Mouse (Mus musculus) G1E (cell line): ENCODE data around the gene Fam160a1. TPM values are rescaled to one million over a fixed set of nuclear protein-coding genes. Genes with fewer than 3 reads are reported as not detected.

Experiments
- ATAC-seq: 2 replicates; pipeline ENCODE4 v1.8.0; 2016; ENCODE audit warnings: mild to moderate bottlenecking; ENCODE audit not compliant: insufficient number of reproducible peaks, poor library complexity, low FRiP score, severe bottlenecking; ENCODE audit errors: extremely low read depth
- DNase-seq: peaks from one replicate; pipeline ENCODE4 v3.0.0; 2012; ENCODE audit warnings: low spot score
- H3K27me3 ChIP-seq: 2 replicates; pipeline ENCODE4 v1.6.1; 2012; ENCODE audit warnings: mild to moderate bottlenecking, low read length, inconsistent platforms; ENCODE audit not compliant: insufficient read depth
- H3K36me3 ChIP-seq: replicated peaks from 2 replicates; pipeline ENCODE3; 2012; ENCODE audit warnings: mild to moderate bottlenecking, inconsistent platforms
- H3K4me1 ChIP-seq: 2 replicates; pipeline ENCODE4 v1.6.1; 2012; ENCODE audit warnings: low read depth, low read length, inconsistent platforms, mixed read lengths; ENCODE audit not compliant: insufficient read depth
- H3K4me3 ChIP-seq: 2 replicates; pipeline ENCODE4 v1.5.1; 2012; ENCODE audit warnings: low read depth, mild to moderate bottlenecking, inconsistent platforms, low read length, moderate library complexity, mixed read lengths
- H3K9me3 ChIP-seq: replicated peaks from 2 replicates; pipeline ENCODE4 v1.6.1; 2012; ENCODE audit warnings: inconsistent platforms
- CTCF ChIP-seq: IDR thresholded peaks from 2 replicates; pipeline ENCODE4 v1.5.1; 2012; ENCODE audit warnings: low read depth, low read length, inconsistent platforms, mixed read lengths
- GATA1 ChIP-seq: IDR thresholded peaks from 2 replicates; pipeline ENCODE4 v1.6.1; 2012; ENCODE audit warnings: borderline replicate concordance, low read length, inconsistent platforms, mixed read lengths
- GATA2 ChIP-seq: IDR thresholded peaks from 2 replicates; pipeline ENCODE4 v1.6.1; 2012; ENCODE audit warnings: low read depth, low read length, inconsistent platforms, borderline replicate concordance
- POLR2AphosphoS5 ChIP-seq: IDR thresholded peaks from 2 replicates; pipeline ENCODE4 v1.6.1; 2012; ENCODE audit warnings: low read depth, low read length, inconsistent platforms; ENCODE audit not compliant: insufficient replicate concordance
- TAL1 ChIP-seq: conservative IDR thresholded peaks from 2 replicates; pipeline ENCODE4 v1.6.1; 2012; ENCODE audit warnings: low read depth, low read length, inconsistent platforms, mixed read lengths
- polyA plus RNA-seq: library from polyadenylated mRNA; stranded (reverse); fragments of >175 nt; gene quantifications from 2 replicates; pipeline ENCODE4 v1.2.3, GENCODE M21; 2012
- total RNA-seq, 2 experiments: library from RNA; stranded (forward) in 1 of 2; stranded (reverse) in 1 of 2; fragments of 200-1000 nt in 1 of 2; fragments of >200 nt in 1 of 2; fragmentation: Nextera tagmentation in 1 of 2; gene quantifications; 2 replicates each; pipeline ENCODE4 v1.2.3; 2014 to 2017

The Fam160a1 gene
- total and polyA plus RNA-seq, 3 experiments, result 0.16 TPM; not detected in 2

DNA sequence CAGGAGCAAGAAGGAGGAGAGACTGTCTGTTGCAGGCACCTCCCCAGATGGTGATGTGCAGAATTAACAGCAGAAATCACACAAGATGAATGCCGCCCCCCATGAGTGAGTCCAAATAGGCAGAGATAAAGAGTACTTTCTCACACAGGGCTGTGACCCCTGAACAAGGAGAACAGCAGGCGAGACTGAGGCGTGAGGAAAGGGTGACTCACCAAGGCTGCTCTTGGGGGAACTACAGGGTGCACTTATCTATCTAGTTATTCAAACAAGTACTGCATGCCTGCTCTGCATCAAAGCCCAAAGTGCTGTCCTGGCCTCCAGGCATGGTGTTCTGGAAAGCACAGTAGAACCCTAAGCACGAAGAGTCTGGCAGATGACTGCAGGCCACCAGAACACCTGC, 43.2 kb downstream of the Fam160a1 start:
- Histone ChIP-seq H3K9me3 (no peaks in the 10 kb centered on the region), H3K27me3 (peaks cover 3% of the 10 kb centered on the region; the same call in 1 of the 2 replicates), H3K4me1 (no peaks in the 10 kb centered on the region), H3K36me3 (no peaks in the 10 kb centered on the region), H3K4me3 (no peak overlapping the region)
- ATAC-seq (no peak), DNase-seq (no peak)
- TF ChIP-seq GATA2, result no peak
- no peak for TF ChIP-seq GATA1
- no peak for TF ChIP-seq POLR2AphosphoS5
- no peak for TF ChIP-seq CTCF
- TF ChIP-seq TAL1, result no peak

DNA sequence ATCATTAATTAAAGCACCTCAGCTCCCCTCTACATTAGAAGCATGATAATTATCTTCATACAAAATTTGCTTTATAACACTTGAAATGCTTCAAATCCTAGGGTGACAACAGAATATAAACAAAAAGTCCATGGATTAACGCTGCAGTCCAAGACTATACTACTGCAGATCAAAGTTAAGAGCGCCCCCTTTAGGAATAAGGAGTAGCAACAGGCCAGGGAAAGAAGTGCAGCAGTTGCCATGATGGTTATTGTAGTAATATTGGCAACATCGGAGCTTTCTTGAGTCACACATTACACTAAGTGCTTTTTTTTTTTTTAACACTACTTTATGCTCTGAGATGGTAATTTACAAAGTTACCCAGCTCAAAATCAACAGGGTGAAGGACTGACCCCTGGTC, 43.7 kb downstream of the Fam160a1 start:
- 0 out of 2 replicates have a peak, but pooled peaks have one; percentile 21 for TF ChIP-seq CTCF
- no peak for TF ChIP-seq TAL1
- DNase-seq (no peak), ATAC-seq (no peak)
- Histone ChIP-seq H3K4me1 (no peaks in the 10 kb centered on the region), H3K9me3 (no peaks in the 10 kb centered on the region), H3K36me3 (no peaks in the 10 kb centered on the region), H3K27me3 (peaks cover 3% of the 10 kb centered on the region; the same call in 1 of the 2 replicates), H3K4me3 (no peak overlapping the region)

DNA sequence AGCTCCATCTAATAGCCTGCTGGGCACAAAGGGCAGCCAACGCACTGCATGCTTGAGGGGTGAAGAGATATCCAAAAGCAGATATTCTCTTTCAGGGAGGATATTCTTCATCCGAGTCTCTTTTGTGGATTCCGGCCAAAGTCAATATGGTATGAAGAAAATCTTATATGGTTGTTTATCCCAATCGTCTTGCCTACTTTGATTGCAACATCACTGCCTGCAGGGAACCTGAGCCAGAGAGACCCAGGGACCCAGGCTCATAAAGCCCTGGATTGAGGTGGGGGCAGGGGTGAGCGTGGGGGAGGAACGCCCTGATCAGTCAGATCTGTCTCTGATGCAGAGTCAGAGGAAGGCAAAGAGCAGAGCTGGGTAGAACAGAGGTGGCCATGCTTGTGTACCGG, 52.2 kb downstream of the Fam160a1 start:
- TF ChIP-seq GATA2 (no peak), TAL1 (no peak), POLR2AphosphoS5 (no peak), GATA1 (no peak)
- Histone ChIP-seq H3K36me3 (no peaks in the 10 kb centered on the region), H3K4me1 (no peaks in the 10 kb centered on the region), H3K4me3 (no peak overlapping the region), H3K27me3 (no peaks in the 10 kb centered on the region), H3K9me3 (no peaks in the 10 kb centered on the region)
- DNase-seq, result no peak
- no peak for ATAC-seq

DNA sequence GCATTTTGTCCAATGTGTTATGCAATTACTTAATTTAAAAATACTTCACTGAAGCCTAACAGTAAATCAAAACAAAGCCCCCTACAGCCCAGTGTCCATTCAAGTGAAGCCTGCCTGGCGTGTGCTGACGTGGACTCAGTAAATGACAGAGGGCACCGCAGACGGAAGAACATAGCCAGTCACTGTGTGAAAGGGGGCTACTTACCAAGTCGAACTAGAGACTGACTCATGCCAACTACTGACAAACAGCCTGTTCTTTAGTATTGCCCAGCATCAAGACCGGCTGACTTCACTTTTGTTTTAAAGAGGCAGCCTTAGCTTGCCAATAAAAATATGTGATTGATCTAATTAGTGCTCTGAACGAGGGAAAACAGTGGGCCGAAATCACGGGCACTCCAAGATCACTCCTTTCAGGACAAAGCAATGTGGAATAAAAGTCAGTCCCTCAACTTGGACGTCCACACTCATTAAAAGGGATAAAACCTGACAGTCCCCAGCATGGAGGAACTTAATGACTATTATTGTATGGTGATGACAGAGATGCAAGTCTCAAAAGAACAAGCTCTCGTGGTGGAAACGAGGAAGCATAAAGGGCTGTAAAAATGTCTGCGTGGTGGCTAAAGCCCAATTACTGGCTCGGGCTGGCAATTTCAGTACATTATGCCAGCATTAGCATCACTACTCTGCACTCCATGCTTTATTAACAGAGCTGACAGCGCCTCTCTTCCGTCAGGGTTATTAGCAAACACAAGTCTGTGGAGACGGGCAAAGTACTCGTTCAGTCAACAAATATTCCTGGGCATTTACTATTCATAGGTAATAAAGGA, 52.9 kb downstream of the Fam160a1 start:
- ATAC-seq (no peak), DNase-seq (no peak)
- Histone ChIP-seq H3K27me3 (no peaks in the 10 kb centered on the region), H3K4me1 (no peaks in the 10 kb centered on the region), H3K4me3 (no peak overlapping the region), H3K9me3 (no peaks in the 10 kb centered on the region), H3K36me3 (no peaks in the 10 kb centered on the region)
- TF ChIP-seq GATA2 (no peak), TAL1 (no peak), GATA1 (no peak), CTCF (no peak), POLR2AphosphoS5 (no peak)

DNA sequence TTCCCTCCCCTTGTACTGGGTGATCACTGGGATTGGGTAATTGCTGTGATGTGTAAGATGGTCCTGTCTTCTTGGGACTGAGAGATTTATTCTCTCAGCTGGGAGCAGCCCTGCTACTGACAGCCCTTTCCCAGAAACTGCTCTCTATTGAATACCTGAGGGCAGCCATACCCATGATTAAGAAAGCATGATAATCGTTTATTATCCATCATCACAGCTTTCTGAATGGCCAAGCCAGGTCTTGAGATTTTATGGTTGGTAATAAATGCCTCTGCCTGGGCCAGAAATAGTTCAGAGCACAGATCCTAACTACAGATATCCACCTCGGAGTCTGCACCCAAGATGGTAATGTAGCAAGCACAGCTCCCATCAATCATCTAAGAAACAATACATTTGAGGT, 59.1 kb downstream of the Fam160a1 start:
- TF ChIP-seq TAL1 (no peak), POLR2AphosphoS5 (no peak), GATA2 (no peak), CTCF (no peak), GATA1 (no peak)
- H3K36me3 ChIP-seq, result no peaks in the 10 kb centered on the region
- ATAC-seq, result no peak

DNA sequence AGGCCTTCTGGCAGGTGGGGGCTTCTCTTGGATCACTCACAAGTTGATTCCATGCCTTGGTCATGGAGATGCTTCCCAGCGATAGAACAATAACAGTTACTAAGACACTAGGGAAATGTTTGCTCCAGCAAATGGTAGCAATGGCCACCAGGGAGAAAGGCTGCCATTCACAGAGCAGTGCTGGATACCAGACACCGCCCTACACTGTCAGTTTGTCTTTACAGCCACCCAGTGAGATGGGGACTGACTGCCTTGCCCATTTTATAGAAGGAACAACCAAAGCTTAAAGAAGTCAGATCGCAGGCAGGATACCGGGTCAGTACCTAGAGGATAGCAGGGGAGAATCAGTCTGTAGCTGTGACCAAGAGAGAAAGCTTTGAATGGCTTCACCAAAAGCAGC, 59.7 kb downstream of the Fam160a1 start:
- ATAC-seq (no peak), DNase-seq (no peak)
- no peaks in the 10 kb centered on the region for H3K36me3 ChIP-seq
- H3K27me3 ChIP-seq, result peaks cover 3% of the 10 kb centered on the region
- TF ChIP-seq TAL1 (no peak), GATA2 (no peak), GATA1 (no peak)
- H3K4me1 ChIP-seq, result no peaks in the 10 kb centered on the region
- no peak overlapping the region for H3K4me3 ChIP-seq
- H3K9me3 ChIP-seq, result no peaks in the 10 kb centered on the region

More for the DNA sequence above, 59.1 kb downstream of the Fam160a1 start:
- no peak for DNase-seq
- no peak overlapping the region for H3K4me3 ChIP-seq
- H3K4me1 ChIP-seq, result no peaks in the 10 kb centered on the region
- peaks cover 3% of the 10 kb centered on the region for H3K27me3 ChIP-seq
- H3K9me3 ChIP-seq, result no peaks in the 10 kb centered on the region
